Mouse (Mus musculus): Measurements from ENCODE around the gene Gbp2b.
"Not testable (repeated sequence)": the region's sequence is repeated elsewhere in the genome, so short reads cannot be mapped to it uniquely, and the experiment has no call there.

The Gbp2b gene

DNA sequence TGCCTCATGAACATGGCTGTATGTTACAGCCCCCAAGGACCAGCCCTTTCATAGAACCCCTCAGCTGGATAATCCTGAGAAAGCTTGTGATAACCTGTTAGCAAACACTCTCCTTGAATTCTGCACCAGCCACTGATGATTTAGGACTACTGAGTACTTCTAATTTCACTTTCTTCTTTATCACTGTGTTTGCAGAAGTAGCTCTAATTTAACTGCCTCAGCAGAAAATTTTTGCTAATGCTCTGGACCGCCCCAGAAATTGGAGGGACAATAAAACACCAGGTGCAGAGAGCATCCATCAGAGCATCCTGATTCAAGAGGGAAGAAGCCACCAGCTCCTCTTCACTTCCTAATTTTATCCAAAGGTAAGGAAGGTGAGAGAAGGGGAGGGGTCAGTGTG lies at the start of gene Gbp2b:
TSS of gene Gbp2b (plus strand) at position 301 of the 400 bp plus-strand sequence.
- DNase-seq (ENCODE audit: low spot score): no peak

- DNase-seq (ENCODE audit: low spot score): no peak
Observed at GRCm38 (mm10) chr3:142546690-142547089, 48.0 kb upstream of the Gbp2b start.

GRCm38 (mm10) chr3:142550052-142550676 lies 44.5 kb upstream of the Gbp2b start:
- DNase-seq (ENCODE audit: low spot score): no peak

DNA sequence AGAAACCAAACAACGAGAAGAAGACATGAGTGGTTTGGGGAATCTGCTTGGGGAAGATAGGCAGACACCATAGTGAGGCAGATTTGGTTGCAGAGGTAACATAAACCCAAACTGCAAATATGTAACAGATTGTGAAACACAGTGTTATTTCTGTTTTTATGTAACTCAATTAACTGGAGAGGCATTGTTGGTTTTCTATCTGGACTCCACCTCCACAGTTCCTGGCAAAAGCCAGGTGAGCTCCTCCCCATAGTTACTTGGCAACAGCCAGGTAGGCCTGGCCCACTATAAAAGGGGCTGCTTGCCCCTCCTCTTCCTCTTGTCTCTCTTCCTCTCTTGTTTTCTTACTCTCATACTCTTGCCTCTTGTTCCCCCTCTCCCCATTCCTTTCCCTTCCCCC lies 40.0 kb upstream of the Gbp2b start:
- no peak for DNase-seq (ENCODE audit: low spot score)

GRCm38 (mm10) chr3:142555623-142556022 lies 39.0 kb upstream of the Gbp2b start:
- DNase-seq (ENCODE audit: low spot score): no peak

DNA sequence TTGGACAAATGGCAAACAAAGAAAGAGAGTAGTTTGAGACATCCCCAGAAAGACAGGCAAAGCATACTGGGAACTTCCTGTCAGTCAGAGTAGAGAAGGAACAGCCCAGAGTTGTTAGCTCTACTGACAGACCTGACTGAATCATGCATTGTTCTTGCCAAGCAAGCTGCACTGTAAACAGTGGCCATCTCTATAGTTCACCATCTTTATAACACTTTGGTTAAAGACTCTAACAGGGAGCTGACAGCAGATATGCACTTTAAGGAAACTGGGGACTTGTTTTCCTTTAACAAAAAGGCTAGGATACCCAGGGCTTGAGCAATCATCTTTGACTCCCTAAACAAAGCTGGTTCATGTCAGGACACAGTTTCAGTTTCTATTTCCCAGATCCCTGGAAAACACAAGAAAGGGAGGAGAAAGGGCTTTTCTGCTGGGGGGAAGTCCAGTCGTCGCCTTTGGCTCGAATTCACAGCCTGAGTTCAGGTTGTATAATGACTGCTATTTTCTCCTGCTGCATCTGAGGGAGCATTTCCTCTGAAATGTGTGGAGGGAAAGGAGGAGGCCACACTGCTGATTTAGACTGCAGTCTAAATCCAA lies 34.9 kb upstream of the Gbp2b start, which contains the start of gene Gbp3:
TSS of gene Gbp3 (plus strand) at position 395 of the 597 bp plus-strand sequence.
- no peak for DNase-seq (ENCODE audit: low spot score)

GRCm38 (mm10) chr3:142560296-142560948 lies 34.2 kb upstream of the Gbp2b start:
- peak; percentile 79 for DNase-seq (ENCODE audit: low spot score)

GRCm38 (mm10) chr3:142561045-142561646 lies 33.5 kb upstream of the Gbp2b start:
- DNase-seq (ENCODE audit: low spot score): no peak

DNA sequence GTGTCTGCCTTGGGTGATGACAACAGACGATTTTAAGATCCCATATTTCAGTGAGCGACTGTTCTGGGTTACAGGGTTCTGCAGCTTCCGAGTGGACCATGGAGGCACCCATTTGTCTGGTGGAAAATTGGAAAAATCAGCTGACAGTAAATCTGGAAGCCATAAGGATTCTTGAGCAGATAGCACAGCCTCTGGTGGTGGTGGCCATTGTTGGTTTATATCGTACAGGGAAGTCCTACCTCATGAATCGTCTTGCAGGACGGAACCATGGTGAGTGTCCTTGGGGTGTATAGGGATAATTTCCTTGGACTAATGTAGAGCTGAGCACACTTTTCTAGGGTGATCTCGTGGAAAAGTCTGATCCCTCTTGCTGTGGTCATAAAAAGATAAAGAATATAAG lies 33.0 kb upstream of the Gbp2b start:
- no peak for DNase-seq (ENCODE audit: low spot score)

DNA sequence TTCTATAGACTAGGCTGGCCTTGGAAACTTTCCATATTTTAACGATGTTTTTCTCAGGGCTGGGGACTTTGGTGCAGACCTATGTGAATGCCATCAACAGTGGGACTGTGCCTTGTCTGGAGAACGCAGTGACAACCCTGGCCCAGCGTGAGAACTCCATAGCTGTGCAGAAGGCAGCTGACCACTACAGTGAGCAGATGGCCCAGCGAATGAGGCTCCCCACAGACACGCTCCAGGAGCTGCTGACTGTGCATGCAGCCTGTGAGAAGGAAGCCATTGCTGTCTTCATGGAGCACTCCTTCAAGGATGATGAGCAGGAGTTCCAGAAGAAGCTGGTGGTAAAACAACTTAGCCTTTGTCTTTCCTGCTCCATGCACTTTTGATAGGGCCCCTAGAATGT lies 27.2 kb upstream of the Gbp2b start:
- not testable (repeated sequence) for DNase-seq (ENCODE audit: low spot score)

DNA sequence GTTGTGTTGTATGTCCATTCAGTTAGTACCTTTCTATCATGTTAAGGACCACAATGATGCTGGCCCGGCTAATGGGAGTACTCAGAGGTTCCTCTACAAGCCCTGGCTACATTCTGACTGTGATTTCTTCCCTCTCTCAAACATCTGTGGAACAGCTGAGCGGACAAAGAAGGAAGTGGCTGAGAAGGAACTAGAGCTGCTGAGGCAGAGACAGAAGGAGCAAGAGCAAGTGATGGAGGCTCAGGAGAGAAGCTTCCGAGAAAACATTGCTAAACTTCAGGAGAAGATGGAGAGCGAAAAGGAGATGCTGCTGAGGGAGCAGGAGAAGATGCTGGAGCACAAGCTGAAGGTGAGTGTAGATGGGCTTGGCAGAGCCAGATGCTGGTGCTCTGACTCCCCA lies 23.9 kb upstream of the Gbp2b start:
- no peak for DNase-seq (ENCODE audit: low spot score)

DNA sequence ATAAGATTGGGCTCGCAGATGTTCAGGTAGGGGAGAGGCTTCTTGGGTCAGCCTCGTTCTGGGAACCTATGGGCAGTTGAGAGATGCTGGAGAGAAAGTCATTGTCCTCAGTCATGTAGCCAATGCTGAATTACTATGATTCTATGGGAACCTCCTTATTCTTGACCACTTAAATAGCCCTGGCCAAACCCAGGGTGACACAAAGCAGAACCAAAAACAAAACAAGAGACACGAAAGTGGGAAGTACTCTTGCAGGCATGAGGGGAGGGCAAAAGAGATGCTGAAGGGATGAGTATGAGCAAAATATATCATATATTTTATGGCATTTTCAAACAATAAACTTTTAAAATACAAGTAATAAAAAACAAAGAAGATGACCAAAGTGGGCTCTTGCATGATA lies 17.5 kb upstream of the Gbp2b start:
- no peak for DNase-seq (ENCODE audit: low spot score)

- DNase-seq (ENCODE audit: low spot score): no peak
Observed at GRCm38 (mm10) chr3:142578342-142578741, 16.3 kb upstream of the Gbp2b start.

DNA sequence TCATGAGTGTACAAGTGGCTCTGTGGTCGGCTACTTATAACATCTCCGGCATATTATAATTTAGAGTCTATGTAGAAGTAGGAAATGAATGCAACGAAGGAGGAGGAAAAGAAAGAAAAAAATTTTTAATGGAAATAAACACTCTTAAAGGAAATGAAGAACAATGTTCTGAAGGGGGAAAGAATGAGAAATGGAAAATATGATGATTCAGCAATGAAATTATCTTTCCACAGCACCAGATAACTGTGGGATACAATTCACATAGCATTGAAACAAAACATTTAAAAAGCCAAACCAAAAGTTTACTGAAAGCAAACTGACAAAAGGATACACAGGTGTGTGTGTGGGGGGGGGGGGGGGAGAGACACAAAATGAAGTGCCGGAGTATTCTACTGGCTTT lies 11.6 kb upstream of the Gbp2b start:
- DNase-seq (ENCODE audit: low spot score): no peak

DNA sequence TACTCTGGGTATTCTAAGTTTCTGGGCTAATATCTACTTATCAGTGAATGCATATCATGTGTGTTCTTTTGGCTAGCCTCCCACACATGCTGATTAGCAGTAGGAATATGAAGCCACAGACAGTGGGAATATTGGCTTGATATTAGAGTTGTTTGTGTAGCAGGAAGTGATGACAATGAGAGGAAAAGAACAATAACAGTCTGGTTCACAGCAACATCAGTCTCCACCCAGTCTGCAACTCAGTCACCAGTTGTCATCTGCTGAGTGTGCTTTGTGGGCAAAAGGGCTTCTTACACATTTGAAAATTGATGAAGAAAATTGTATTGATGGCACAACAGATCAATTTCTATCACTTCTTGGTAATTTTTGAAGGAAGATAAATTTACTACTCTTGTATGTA lies 7.3 kb upstream of the Gbp2b start:
- no peak for DNase-seq (ENCODE audit: low spot score)

- no peak for DNase-seq (ENCODE audit: low spot score)
Observed at GRCm38 (mm10) chr3:142588888-142589287, 5.8 kb upstream of the Gbp2b start.

- no peak for DNase-seq (ENCODE audit: low spot score)
Observed at GRCm38 (mm10) chr3:142590431-142591067, 4.1 kb upstream of the Gbp2b start.

DNA sequence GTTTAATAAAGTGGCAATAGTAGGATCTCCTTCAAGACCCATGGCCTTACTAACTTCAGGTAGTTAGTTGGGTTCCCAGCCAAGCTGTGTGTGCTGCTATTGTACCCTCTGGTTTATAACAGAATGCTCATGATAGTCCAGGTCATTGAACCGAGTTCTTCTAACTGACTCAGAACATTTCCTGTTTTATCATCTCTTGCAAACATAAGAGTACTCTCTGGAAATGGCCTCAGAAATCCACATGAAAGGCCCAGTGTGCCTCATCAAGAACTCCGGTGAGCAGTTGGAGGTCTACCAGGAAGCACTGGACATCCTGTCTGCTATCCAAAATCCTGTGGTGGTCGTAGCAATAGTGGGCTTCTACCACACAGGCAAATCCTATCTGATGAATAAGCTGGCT lies 3.3 kb downstream of the Gbp2b start:
- DNase-seq (ENCODE audit: low spot score): no peak

DNA sequence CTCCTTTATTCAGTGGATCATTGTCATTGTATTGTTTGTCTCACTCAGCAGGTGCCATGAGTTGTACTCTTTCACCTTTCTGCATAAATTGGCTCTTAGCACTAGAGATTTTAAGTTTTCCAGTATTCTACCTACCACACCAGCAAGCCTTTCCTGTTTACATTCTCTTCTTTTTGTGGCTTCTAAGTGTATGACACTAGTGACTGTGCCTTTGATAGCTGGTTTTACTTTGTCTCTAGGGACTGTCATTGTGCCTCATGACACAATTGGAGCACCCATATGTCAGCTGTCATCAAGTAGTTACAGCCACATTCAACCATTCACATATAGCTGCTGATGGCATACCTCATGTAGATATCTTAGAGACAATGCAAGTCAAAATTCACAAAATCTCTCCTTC lies 7.0 kb downstream of the Gbp2b start:
- DNase-seq (ENCODE audit: low spot score): no peak

DNA sequence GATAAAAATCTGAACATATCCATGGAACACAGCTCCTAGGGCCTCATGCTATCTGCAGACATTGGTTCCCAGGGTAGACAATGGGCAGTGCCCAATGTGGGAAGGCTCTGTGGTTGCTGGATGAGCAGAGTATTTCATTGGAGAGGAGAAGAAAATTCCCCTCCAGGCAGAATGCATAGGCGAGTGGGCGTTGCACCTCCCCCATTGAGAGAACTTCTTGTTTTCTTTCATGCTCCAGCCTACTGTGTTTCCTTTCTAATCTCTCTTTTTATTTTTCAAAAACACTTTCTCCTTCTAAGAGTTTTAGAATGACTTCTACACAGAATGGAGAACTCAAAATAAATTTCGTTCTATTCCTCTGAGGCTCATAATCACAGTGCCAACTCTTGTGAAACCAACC lies 24.0 kb downstream of the Gbp2b start:
- no peak for DNase-seq (ENCODE audit: low spot score)

DNA sequence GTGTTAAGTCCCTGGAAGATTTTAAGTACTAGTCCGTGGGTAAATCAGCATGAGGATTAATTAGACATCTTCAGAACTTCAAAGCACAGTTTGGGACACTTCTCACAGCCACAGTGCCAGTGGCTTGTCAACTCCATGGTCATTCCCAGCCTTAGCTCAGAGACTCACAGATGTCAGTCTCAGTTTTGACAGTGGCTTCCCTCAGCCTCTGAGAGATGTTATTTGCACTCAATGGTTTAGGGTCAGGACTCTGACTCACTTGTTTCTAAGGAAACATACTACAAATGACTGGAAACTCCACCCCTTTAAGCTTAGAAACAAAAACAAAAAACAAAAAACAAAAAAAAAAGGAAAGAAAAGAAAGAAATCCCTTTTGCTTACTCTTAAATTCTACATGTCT lies 25.0 kb downstream of the Gbp2b start:
- no peak for DNase-seq (ENCODE audit: low spot score)

DNA sequence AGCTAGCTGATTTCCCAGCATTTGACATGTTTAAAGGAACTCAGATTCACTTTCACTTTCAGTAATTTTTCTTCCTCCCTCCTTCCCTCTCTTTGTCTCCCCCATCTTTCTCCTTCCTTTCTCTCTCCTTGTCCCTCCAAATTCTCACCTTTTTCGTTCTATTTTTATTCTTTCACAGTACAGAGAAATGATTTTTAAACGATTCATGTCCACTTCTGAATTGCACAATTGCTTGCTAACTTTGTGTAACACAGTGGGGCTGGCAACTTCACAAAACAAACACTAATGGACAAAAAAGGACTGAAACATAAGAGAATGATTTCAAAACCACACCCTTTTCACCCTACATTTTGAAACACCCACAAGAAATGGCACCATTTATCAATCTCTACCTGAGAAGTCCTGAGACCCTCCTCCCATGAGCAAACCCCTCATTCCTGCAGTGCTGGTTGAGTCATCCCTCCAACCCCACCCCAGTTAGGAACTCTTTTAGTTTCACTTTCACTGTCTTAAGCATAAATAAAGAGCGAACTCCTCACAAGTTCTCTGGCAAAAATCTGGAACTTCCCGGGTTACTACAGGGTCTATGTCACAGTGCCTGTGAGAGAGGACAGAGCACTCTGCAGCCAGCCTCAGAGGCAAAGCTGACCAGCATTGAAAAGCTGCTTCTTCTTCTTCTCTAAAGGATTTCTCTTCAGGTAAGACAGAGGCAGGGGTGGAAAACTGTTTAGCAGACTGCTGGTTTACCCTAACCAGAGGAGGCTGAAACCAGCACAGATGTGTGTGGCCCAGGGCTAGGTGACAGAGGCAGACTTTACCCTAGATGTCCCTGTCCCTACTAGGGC lies 25.7 kb downstream of the Gbp2b start, which contains the start of gene Gbp2:
TSS of gene Gbp2 (plus strand) at position 492 of the 845 bp plus-strand sequence.
- DNase-seq (ENCODE audit: low spot score): peak; percentile 21
